Mouse (Mus musculus) CD4-positive helper T cell, adult 2 months (primary cell): ENCODE data around the gene Coro2b.

ENCODE experiments used
- DNase-seq: peaks from one replicate; pipeline ENCODE4 v3.0.0-alpha.2; 2012; ENCODE audit warnings: low read depth, missing footprints, low spot score

Coro2b gene

DNA sequence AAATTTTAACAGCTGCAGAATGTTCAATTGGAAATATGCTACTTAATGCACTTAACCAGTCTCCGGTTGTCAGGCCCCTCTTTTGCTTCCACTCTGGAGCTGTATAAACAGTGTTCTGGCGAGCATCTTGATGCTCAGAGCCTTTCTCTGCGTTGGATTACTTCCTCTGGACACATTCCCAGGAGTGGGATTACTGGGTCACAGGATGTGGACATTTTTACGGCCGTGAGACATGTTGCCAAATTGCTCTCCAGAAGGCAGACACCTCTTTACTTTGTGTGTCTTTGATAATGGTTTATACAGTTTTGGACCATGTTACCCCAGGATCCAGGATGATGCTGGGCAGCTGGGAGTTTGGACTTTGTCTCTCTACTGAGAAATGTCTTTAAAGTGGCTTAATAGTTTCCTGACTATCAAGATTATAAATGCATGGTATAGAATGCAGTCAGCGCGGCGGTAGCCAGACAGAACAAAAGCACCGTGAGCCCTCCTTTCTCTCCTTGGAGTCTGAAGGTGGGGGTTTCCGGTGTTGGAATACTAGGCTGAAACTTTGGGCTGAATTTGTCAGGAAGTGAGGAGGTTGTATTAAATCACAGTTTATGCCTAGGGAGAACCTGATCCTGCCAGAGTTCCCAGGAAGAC is 23.2 kb downstream of the Coro2b start:
- no peak for DNase-seq

DNA sequence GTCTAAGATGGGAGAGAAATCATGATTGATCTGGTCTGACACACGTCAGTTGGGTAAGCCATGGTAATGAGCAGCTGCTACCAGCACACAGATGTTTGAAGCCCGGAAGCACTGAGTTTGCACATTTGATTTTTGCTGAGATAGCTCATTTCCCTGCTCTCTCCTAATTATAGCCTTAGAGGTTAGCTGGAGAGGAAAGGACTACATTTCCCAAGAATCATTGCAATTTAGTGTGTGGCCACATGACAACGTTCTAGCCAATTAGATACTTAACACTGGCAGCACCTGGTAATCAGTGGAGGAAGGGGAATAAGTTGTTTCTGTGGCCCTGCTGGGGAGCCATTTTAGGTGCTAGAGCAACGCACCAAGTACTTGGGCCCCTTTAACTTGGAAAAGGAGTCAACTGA is 26.3 kb downstream of the Coro2b start:
- DNase-seq = peak; percentile 83

DNA sequence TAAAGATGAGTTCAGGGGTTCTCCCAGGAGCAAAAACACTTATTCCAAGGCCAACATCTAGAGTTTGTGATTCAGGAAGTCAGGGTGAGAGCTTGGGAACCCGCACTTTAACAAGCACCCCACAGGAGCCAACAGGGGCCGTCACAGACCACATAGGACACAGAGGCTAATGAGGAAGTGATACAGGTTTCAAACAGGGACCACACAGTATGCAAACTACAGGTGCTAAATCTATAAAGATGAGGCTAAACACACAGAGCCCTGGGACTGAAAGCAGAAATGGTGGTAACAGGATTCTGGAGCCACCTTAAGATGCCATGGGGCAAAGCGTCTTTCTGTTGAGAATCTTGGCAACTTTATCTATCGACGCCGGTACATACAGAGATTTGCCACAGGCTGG is 27.2 kb downstream of the Coro2b start:
- no peak for DNase-seq

DNA sequence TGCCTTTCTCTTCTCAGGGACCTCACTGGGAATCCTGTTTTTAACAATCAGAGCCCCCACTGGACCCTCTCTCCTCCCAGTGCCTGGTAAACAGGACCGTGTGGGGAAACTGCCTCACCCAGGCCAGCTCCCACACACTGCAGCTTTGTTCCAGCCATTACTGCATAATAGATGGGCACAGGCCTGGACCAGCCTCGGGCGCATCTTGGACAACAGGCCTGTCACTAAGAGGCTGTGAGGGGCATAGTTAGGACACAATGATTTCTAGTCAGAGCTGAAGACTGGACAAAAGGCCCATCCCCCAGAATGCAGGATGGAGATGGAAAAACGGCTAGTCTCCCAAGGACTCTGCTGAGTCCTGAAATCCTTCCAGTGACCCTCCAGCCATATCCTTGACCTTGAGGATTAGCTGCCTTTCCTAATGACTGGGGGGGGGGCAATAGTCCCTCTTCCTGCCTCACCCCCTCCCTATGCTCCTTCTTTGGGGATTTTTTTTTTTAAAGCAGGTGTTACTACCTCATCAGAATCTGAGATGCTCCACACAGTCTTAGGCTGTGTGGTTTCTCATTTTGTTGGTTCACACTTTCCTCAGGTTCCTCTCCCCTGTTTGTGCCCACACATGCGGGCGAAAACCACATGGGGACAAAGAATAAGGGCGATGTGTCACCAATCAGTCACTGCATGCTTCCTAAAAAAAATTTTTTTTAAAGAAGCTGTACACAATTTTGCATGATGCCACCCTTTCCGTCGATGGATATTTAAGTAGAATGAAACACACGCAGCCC is 27.9 kb downstream of the Coro2b start:
- DNase-seq = peak; percentile 18

DNA sequence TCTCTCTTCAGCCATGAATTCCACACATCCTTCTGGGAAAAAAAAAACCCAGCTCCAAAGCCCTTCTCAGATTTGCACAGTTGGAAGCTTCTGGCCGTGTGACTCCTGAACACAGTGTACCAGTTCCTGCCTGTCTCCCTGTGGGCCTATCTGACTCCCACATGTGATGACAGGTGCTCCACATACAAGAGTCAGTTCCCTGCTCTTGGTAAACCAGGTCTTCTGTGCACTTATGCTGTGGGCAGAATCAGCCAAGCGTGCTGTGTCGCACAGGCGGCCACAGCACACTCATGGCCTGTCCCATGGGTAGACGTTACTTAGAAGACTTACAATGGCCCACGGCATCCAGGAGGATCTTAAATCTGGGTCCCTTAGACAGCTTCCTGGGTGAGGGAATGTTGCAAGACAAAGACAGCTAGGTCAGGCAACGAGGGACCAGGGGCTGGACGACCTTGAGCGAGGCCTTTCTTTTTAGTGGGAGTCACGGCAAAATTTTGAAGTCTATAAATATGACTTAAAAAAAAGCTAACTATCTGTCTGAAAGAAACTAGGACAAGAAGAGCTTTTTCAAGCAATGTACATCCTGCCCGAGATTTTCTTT is 30.3 kb downstream of the Coro2b start:
- DNase-seq = no peak

DNA sequence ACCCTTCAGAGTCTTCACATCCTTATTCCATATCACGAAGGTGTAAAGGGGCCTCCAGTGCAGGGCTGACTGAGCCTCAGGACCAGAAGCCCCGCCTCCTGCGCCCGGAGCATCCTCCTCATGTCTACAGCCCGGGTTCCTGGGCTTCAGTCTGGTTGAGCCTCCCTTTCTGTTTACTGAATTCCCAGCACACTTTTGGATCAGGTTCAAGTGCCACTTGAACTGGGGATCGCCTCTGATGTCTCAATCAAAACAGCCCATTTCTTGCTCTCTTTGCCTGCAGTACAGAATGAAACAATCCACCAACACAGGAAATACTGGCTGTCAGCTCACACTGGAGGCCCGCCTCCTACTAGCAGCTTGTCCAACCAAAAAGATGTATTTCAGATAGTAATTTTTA is 32.7 kb downstream of the Coro2b start:
- DNase-seq = no peak

DNA sequence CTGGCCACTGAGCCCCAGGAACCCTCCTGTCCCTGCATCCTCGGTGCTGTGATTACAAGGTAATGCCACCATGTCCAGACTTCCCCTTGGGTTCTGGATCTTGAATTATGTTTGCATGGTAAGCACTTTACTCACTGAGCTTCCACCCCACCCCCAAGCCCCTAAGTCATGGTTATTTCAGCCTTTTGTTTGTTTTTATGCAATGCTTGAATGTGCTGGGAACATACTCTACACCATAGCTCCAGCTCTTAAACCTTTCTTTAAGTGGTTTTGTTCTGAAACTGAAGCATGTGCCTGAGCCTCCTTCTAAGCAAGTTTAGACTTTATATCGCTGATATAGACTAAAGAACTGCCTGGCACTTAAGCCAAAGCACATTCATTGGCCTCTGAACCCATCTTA is 34.5 kb downstream of the Coro2b start:
- no peak for DNase-seq

DNA sequence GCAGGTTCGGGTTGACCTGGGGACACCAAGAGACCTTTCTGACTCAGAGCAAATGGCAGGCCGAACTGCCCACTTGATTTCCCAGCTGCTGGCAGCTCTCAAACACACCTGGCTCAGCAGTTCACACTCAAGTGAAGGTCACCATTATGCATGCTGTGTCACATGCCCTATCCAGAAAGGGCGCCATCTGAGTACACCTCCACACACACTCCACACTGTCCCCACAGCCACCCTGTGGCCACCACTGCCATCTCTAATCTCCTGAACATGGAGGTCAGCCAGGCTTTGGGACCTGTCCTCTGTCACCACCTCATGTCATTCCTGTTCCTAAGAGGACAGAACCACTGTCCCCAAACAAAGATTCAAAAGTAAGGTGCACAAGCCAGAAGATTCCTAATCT is 35.3 kb downstream of the Coro2b start:
- no peak for DNase-seq

DNA sequence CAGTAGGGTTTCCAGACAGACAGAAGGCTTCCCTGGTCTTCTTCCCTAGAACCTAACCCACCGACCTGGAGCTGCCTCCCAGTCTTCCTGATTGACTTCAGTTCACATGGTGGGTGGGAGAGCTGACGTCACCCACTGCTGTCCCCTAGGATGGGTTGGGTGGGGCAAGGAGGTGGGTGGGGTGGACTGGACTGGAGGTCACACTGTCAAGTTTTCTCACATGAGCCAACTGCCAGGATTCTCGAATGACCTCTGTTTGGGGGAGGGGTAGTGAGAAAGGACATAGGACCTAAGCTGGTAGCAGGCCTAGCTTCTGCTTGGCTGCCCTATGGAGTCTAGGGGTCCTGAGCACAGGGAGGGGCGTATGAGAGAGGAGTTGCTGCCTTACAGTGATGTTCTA is 36.8 kb downstream of the Coro2b start:
- DNase-seq = no peak

DNA sequence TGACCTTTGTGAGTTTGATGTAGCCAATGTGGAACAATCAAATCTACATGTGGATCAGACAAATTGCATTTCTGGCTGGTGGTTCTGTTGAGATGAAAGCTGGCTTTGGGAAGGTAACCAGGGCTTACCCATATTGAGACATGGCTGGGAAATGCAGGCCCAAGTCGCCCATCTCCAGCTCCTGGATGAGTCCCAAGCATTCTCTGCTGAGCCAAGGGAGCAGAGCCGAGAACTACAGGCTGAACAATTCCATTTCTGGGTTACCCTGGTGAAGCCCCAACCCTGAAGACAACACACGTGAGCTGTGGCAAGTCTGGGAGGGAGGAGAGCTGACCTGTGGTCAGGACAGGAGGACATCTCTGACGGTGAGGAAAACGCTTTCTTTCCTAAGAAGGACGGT is 37.9 kb downstream of the Coro2b start:
- DNase-seq = no peak

DNA sequence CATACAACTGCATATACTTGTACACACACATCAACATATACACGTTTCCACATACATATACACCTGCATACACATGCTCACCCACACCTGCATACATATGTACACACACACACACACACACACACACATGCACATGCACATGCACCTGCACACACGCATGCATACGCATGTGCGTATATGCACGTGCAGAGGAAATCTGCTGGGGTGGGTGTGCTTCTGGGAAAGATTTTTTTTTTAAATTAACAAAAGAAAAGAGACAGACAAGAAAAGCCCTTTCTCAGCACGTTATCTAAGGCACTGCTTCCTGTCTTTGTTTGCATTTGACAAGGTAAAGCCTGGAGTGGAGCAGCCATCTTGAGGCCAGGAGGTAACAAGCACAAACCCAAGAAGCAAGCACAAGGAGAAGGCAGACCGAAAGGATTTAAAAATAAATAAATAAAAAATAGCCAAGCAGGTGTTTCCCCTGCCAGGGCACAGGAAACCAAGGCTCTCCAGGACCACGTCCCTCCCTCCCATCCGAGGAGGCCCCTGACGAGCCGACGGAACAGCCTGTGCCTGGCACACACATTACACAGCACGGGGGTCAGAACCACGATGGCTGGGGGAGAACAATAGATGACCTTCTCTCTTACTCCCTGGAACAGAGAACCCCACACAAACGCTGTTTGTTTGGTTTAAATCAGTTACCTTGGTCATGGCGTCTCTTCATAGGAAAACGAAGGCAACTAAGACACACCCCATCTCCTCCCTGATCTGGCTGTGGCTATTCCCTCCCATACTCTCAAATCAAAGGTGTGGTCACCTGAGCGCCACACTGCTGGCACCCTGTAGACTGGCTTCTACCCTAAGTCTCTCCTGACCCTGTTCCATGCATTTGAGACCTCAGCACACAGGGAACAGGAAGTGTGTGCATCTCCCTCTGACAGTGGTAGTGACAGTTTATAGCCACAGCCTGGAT is 39.4 kb downstream of the Coro2b start:
- DNase-seq = peak; percentile 12

DNA sequence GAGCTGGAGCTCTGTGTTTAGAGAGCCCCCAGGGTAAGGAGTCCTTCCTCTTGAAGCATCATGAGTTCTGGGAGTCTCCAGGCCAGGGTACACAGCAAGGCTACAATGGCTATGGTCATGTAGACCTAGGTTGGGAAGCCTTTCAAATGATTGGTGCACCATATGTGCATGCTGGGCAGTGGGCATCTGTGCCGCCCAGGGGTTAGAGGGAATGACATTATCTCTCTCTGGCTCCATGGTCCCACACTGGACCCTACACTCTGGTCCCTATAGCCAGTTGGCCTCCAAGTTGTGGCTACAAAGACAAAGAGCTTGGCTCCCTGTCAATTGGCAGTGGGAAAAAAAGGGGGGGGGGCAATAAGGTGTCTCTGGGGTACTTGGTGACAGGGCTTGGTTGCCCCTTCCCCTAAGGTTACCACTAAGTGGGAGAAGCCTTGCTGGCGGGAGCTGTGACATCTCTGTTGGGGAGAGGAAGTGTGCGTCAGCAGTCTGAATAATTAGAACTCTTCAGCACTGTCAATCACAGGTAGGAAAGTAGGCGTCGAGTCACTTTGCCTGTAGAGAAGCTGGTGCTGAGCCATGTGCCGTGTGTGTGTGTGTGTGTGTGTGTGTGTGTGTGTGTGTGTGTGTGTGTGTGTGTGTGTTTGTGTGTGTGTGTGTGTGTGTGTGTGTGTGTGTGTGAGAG is 44.4 kb downstream of the Coro2b start:
- no peak for DNase-seq

DNA sequence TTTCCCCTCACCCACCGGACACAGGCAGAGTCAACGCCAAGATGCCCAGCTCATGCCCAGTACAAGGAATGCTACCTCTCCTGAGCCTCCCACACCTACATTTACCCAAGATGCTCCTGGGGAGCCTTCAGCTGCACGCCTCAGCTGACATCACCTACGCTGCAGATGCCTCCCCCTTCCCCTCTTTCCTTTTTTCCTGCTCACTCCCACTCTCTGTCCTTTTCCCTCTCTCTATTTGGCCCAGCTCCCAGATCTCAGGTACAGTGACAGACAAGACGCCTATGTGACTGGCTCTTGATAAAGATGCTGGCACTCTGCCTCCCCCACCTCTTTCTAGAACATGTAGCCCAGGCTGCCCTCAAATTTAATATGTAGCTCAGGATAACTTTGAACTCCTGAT is 45.2 kb downstream of the Coro2b start:
- DNase-seq = no peak

DNA sequence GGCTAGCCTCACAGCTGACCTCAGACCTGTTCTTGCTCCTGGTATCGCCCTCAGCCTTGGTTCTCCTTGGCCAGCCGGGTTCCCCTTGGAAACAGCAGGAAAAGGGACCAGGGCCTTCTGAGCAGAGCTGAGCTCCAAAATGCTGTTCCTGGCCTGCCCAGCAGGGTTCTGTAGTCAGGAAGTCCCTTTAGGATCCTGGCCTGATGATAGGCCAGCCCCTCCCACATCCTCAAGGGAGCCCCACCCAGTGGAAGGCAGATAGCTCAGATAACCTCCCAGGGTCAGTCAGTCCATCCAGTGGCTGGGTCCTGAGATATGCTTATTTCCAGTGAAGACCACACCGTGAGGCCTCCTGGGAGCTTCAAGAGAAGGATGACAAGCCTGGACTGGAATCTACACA is 45.7 kb downstream of the Coro2b start:
- no peak for DNase-seq

DNA sequence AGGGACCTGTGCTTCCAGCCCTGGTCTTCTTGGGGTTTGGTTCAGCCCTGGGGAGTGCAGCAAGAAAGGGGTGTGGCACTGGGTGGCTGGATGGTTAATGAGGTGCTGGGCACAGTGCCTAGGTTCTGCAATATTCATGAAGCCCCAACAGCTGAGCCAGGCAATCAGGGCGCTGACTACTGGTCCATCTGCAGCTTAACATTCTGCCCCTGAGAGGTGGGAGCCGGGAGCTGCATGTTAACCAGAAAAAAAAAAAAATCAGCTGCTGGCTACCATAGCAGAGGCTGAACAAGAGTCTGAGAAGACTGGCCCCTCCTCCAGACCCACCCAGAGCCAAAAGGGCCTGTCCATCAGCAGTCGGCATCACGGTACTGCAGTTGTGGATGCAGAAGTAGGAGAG is 52.7 kb downstream of the Coro2b start:
- DNase-seq = no peak

DNA sequence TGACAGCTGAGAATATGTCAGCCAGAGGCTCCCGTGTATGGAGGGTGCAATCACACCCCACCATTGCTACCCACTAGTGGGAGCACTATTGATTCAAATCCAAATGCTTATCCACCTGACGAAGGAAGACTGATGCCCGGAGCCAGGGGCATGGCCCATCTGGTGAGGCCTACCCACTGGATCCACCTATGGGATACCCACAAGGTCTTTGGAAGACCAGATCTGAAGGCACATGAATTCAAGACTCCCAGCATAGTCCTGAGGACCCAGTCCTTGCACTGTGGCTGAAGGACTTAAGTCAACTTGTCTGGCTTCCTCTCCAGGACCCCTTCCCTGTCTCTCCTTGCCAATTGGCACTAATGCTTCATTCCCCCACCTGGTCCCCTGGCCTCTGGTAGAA is 54.1 kb downstream of the Coro2b start:
- DNase-seq = no peak

DNA sequence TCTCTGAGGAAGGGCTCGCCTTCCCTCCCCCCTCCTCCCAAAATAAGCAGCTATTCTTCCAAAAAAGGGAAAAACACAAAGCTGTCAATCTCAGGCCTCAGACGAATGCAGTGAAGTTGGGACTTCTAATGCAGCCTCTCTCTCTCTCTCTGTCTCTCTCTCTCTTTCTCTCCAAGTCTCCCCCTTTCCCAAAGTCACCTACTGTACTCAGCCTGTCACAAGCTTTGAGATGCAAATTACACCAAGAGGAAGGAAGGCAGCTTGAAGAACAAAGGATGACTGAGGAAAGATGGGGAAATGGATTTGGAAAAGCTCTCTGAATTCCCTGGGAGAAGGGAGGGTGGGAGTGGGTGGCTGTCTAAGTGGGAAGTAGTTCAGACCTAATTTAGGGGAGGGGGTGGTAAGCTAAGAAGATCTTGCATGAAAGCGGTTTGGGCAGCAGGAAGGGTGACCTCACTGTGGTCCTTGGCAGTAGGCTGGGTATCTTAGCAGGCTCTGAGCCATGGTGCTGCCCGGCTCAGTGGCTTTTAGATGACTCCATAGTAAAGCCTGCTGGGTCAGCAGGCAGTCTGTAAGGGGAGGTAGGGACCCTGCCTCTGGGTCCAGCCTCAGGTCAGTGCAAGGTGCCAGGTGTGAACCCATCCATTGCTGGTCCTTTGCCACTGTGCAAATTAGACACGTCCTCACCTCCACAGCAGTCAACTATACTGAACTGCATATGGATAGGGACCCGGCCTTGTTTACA is 55.8 kb downstream of the Coro2b start:
- DNase-seq = no peak

DNA sequence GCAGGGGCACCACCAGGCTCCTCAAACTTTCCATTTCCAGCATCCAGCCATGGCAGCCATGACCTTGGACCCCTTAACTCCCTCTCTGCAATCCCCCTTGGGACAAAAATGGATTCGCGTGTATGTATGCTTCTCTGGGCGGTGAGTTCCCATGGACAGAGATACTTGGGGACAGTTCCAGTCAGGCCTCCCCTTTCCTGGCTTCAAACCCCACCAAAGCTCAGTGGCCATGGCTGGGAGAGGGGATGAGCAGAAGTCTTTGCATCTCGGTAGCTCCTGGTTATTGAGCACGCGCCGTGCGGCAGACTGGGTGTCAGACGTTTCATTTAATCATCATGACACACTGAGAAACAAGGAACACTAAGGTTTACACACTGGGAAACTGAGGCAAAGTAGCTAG is 56.7 kb downstream of the Coro2b start:
- DNase-seq = no peak

DNA sequence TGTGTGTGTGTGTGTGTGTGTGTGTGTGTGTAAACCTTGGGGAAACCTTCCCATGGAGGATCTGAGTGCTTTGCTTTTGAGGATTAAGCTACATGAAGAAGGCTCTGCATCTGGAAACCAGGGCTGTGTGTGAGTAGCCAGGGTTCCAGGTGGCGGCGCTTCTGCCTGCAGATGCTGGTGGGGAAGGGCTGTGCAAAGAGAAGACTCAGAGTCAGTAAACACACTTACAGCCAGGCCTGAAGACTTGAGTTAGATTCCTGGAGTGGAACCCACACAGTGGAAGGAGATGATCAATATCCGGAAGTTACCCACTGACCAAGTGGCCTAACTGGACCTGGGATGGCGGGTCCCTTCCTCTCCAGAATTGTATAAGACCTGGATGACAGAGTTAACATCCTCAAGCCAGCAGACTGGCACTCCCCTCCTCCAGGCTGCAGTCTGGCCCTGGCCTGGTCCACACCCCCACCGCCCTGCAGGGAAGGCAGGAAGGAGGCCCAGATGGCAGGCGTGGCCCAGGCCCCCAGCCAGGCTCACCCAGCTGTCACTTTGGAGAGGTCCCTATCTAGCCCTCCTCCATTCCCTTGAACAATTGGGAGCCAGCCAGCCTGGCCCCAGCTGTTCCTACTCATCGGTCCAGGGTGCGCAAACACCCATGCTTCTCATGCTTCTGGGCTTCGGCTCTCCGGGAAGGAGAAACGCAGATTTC is 59.9 kb downstream of the Coro2b start:
- no peak for DNase-seq

DNA sequence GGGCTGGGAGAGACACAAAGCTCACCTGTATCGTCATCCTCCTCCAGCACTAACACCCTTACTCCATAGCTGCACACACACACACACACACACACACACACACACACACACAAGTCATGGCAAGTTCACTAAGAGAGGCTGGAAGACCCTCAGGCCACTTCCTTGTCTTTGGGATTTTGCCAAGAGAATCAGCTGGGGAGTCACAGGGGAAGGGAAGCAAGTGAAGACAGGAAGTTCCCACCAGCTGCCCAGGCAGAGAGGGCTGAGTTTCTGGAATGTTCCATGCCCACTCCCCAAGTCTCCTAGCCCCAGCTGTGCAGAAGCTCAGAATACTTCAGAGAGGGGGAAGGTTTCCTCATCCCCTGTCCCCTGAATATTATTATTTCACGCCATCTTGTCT is 62.6 kb downstream of the Coro2b start:
- DNase-seq = no peak
